Mouse (Mus musculus) C2C12 (cell line): ENCODE measurements around the gene Txnrd2. TPM values are rescaled to one million over a fixed set of nuclear protein-coding genes. Genes with fewer than 3 reads are reported as not detected.

ENCODE experiments used
- H3K27me3 ChIP-seq: one replicate; pipeline ENCODE4 v1.6.1; 2011; ENCODE audit not compliant: control insufficient read depth, insufficient read depth, insufficient read length
- H3K36me3 ChIP-seq: one replicate; pipeline ENCODE4 v1.6.1; 2011; ENCODE audit not compliant: control insufficient read depth, insufficient read depth
- H3K4me3 ChIP-seq: one replicate; pipeline ENCODE4 v1.5.1; 2011; ENCODE audit warnings: mild to moderate bottlenecking, control low read depth; ENCODE audit not compliant: poor library complexity, insufficient read depth, severe bottlenecking
- H3K79me2 ChIP-seq: one replicate; pipeline ENCODE4 v1.6.1; 2011; ENCODE audit not compliant: control insufficient read depth, insufficient read depth
- H3K79me3 ChIP-seq: one replicate; pipeline ENCODE4 v1.6.1; 2011; ENCODE audit warnings: low read depth, control low read depth
- H3ac ChIP-seq: one replicate; pipeline ENCODE3; 2011; ENCODE audit warnings: low read depth; ENCODE audit not compliant: control insufficient read depth, insufficient read length
- CEBPB ChIP-seq: IDR thresholded peaks from one replicate; pipeline ENCODE4 v1.6.1; 2011; ENCODE audit warnings: low read depth, mild to moderate bottlenecking, control low read depth, moderate library complexity
- CTCF ChIP-seq: IDR thresholded peaks from one replicate; pipeline ENCODE4 v1.5.1; 2011; ENCODE audit not compliant: control insufficient read depth, insufficient read depth, insufficient read length
- FOSL1 ChIP-seq: IDR thresholded peaks from one replicate; pipeline ENCODE4 v1.8.0; 2011; ENCODE audit warnings: mild to moderate bottlenecking, low read length; ENCODE audit not compliant: poor library complexity, insufficient read depth, severe bottlenecking
- MAX ChIP-seq: IDR thresholded peaks from one replicate; pipeline ENCODE4 v1.6.1; 2011; ENCODE audit warnings: mild to moderate bottlenecking, control low read depth
- MYOD1 ChIP-seq: IDR thresholded peaks from one replicate; pipeline ENCODE4 v1.6.1; 2011; ENCODE audit warnings: low read depth; ENCODE audit not compliant: control insufficient read depth, insufficient read length
- MYOG ChIP-seq: IDR thresholded peaks from one replicate; pipeline ENCODE4 v1.6.1; 2011; ENCODE audit not compliant: control insufficient read depth, insufficient read length; ENCODE audit errors: extremely low read depth
- USF1 ChIP-seq: IDR thresholded peaks from one replicate; pipeline ENCODE4 v1.6.1; 2011; ENCODE audit warnings: low read depth, mild to moderate bottlenecking, control low read depth, moderate library complexity
- polyA plus RNA-seq: library from polyadenylated mRNA; unstranded; fragments of >200 nt; fragmentation: generic; extraction: Trizol; gene quantifications from one replicate; pipeline ENCODE4 v1.2.1, GENCODE M21; 2012; ENCODE audit warnings: missing spikeins

Txnrd2 gene
- polyA plus RNA-seq, 1 experiment, result 19.4 TPM

- peaks cover 27% of the 10 kb centered on the region for H3K79me2 ChIP-seq
- TF ChIP-seq CEBPB (no peak), MYOD1 (no peak), USF1 (no peak), FOSL1 (no peak), MAX (no peak), MYOG (no peak), CTCF (no peak)
- H3ac ChIP-seq, result no peak overlapping the region
- no peaks in the 10 kb centered on the region for H3K27me3 ChIP-seq
- no peak overlapping the region for H3K4me3 ChIP-seq
- H3K79me3 ChIP-seq, result peaks cover 14% of the 10 kb centered on the region
- no peaks in the 10 kb centered on the region for H3K36me3 ChIP-seq
Observed at GRCm38 (mm10) chr16:18429641-18430040, 3.5 kb downstream of the Txnrd2 start.

GRCm38 (mm10) chr16:18430641-18431212 lies 4.5 kb downstream of the Txnrd2 start:
- peaks cover 4% of the 10 kb centered on the region for H3K36me3 ChIP-seq
- no peak overlapping the region for H3ac ChIP-seq
- H3K4me3 ChIP-seq, result no peak overlapping the region
- peaks cover 16% of the 10 kb centered on the region for H3K79me2 ChIP-seq
- no peaks in the 10 kb centered on the region for H3K27me3 ChIP-seq
- peaks cover 4% of the 10 kb centered on the region for H3K79me3 ChIP-seq
- TF ChIP-seq CTCF (no peak), FOSL1 (no peak), CEBPB (no peak), USF1 (no peak), MYOD1 (no peak), MYOG (no peak)

- H3K79me3 ChIP-seq, result no peaks in the 10 kb centered on the region
- no peaks in the 10 kb centered on the region for H3K79me2 ChIP-seq
- TF ChIP-seq FOSL1 (no peak), CTCF (no peak), MYOG (no peak), MYOD1 (no peak), CEBPB (no peak), MAX (no peak), USF1 (no peak)
- H3K4me3 ChIP-seq, result no peak overlapping the region
- no peaks in the 10 kb centered on the region for H3K27me3 ChIP-seq
- peaks cover 4% of the 10 kb centered on the region for H3K36me3 ChIP-seq
- no peak overlapping the region for H3ac ChIP-seq
Observed at GRCm38 (mm10) chr16:18433341-18433920, 7.2 kb downstream of the Txnrd2 start.

- Histone ChIP-seq H3K79me3 (no peaks in the 10 kb centered on the region), H3K36me3 (peaks cover 4% of the 10 kb centered on the region), H3K4me3 (no peak overlapping the region), H3K79me2 (no peaks in the 10 kb centered on the region), H3ac (no peak overlapping the region), H3K27me3 (no peaks in the 10 kb centered on the region)
- TF ChIP-seq MAX, result no peak
- no peak for TF ChIP-seq USF1
- no peak for TF ChIP-seq CEBPB
- no peak for TF ChIP-seq CTCF
- no peak for TF ChIP-seq MYOD1
- no peak for TF ChIP-seq MYOG
- no peak for TF ChIP-seq FOSL1
Observed at GRCm38 (mm10) chr16:18436128-18436527, 9.9 kb downstream of the Txnrd2 start.

GRCm38 (mm10) chr16:18443385-18443841 lies 17.2 kb downstream of the Txnrd2 start:
- H3K79me2 ChIP-seq, result no peaks in the 10 kb centered on the region
- H3ac ChIP-seq, result no peak overlapping the region
- no peak overlapping the region for H3K4me3 ChIP-seq
- no peaks in the 10 kb centered on the region for H3K27me3 ChIP-seq
- no peaks in the 10 kb centered on the region for H3K79me3 ChIP-seq
- H3K36me3 ChIP-seq, result peaks cover 11% of the 10 kb centered on the region
- TF ChIP-seq CTCF (peak; percentile 94), CEBPB (no peak)

- no peaks in the 10 kb centered on the region for H3K27me3 ChIP-seq
- H3K79me2 ChIP-seq, result no peaks in the 10 kb centered on the region
- TF ChIP-seq CEBPB (no peak), CTCF (no peak), MAX (no peak), FOSL1 (no peak), MYOD1 (no peak), USF1 (no peak)
- no peaks in the 10 kb centered on the region for H3K79me3 ChIP-seq
- H3K4me3 ChIP-seq, result no peak overlapping the region
- H3K36me3 ChIP-seq, result peaks cover 11% of the 10 kb centered on the region
- H3ac ChIP-seq, result no peak overlapping the region
Observed at GRCm38 (mm10) chr16:18447243-18447642, 21.1 kb downstream of the Txnrd2 start.
